In the genomic region with DNA sequence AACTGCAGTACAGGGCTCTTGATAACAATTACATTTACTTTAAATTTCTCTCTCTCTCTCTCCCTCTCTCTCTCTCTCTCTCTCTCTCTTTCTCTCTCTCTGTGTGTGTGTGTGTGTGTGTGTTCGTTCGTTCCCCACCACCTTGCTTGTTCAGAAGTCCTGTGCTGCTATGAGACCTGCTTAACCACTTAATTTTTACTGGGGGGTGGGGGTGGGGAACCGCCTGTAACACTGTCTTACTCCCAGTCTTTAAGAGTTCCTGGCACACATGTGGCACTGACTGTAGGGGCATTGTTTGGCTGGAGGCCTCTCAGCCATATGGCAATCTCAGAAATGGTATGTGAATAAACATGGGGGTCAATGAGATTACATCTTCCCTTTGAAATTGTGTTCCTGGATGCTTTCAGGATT, we compare ENCODE assay signal across 7 mouse cellular contexts.
DNase-seq lines count a peak whose midpoint lies in the region; ATAC-seq and TF ChIP-seq lines count a peak whose summit lies in the region.

No protein-coding gene starts in this region.

- TF ChIP-seq CTCF in C2C12 (IDR thresholded peaks at IDR 0.05; ENCODE audit: control insufficient read depth, insufficient read depth, insufficient read length) = no peak
- no peak for TF ChIP-seq CTCF in forebrain, postnatal 0 days (IDR thresholded peaks at IDR 0.05; ENCODE audit: low read depth)

- H3K4me3 ChIP-seq in C2C12 (ENCODE audit: insufficient read depth, poor library complexity, severe bottlenecking) = peak overlapping the region; percentile 36
- peak overlapping the region; percentile 53 for H3K4me3 ChIP-seq in forebrain, postnatal 0 days (ENCODE audit: low read depth, low read length)
- H3K4me3 ChIP-seq in liver, embryonic 16.5 days (ENCODE audit: low read depth, low read length) = peak overlapping the region; percentile 9

- no peaks in the 10 kb centered on the region for H3K27me3 ChIP-seq in C2C12 (ENCODE audit: control insufficient read depth, insufficient read depth, insufficient read length)
- H3K27me3 ChIP-seq in forebrain, postnatal 0 days (ENCODE audit: insufficient read depth, low read length) = no peaks in the 10 kb centered on the region
- no peaks in the 10 kb centered on the region for H3K27me3 ChIP-seq in liver, embryonic 16.5 days (ENCODE audit: control insufficient read depth, insufficient read depth, low read depth, low read length)

- WGBS in forebrain, postnatal 0 days = 8% methylated on average over 3 of the region's 3 CpGs
- 6% methylated on average over 3 of the region's 3 CpGs for WGBS in liver, embryonic 16.5 days (ENCODE audit: insufficient replicate concordance)

- peak overlapping the region; percentile 98 for H3K4me2 ChIP-seq in forebrain, postnatal 0 days (ENCODE audit: low read depth)
- H3K4me2 ChIP-seq in liver, embryonic 16.5 days (ENCODE audit: low read depth, low read length) = peak overlapping the region; percentile 90

- peaks cover 66% of the 10 kb centered on the region for H3K79me3 ChIP-seq in C2C12 (ENCODE audit: low read depth)

- no peak for ATAC-seq in forebrain, postnatal 0 days
- no peak for ATAC-seq in liver, embryonic 16.5 days (ENCODE audit: low read depth)

- H3ac ChIP-seq in C2C12 (ENCODE audit: control insufficient read depth, insufficient read length, low read depth) = no peak overlapping the region

- H3K9me3 ChIP-seq in forebrain, postnatal 0 days (ENCODE audit: low read length) = no peaks in the 10 kb centered on the region
- H3K9me3 ChIP-seq in liver, embryonic 16.5 days (replicated peaks; ENCODE audit: control insufficient read depth, low read length) = no peaks in the 10 kb centered on the region

- H3K4me1 ChIP-seq in forebrain, postnatal 0 days (ENCODE audit: insufficient read depth) = peaks cover 22% of the 10 kb centered on the region
- peaks cover 38% of the 10 kb centered on the region for H3K4me1 ChIP-seq in liver, embryonic 16.5 days (ENCODE audit: control insufficient read depth, low read depth, low read length)

- intact Hi-C loops in left cerebral cortex, postnatal 36 days (cut with DNase I) = loop anchor here (5.0 kb wide), 1 partner anchor 90 kb away; no protein-coding TSS in a partner anchor

- DNase-seq in 3T3-L1 (ENCODE audit: low read depth, low spot score) = peak; percentile 64
- no peak for DNase-seq in forebrain, postnatal 0 days
- no peak for DNase-seq in testis, postnatal 10 days (ENCODE audit: low spot score)
- DNase-seq in cerebellum, adult 11 months = no peak
- DNase-seq in left cerebral cortex, postnatal 36 days (ENCODE audit: low spot score in 2 of 2) = no peak

- H3K27ac ChIP-seq in forebrain, postnatal 0 days (ENCODE audit: low read depth, low read length) = 0 out of 2 replicates have a peak overlapping the region, but pooled peaks have one; percentile 70
- H3K27ac ChIP-seq in liver, embryonic 16.5 days (ENCODE audit: low read length) = peak overlapping the region; percentile 34

- H3K36me3 ChIP-seq in C2C12 (ENCODE audit: control insufficient read depth, insufficient read depth) = no peaks in the 10 kb centered on the region
- H3K36me3 ChIP-seq in forebrain, postnatal 0 days (ENCODE audit: insufficient read depth) = no peaks in the 10 kb centered on the region
- no peaks in the 10 kb centered on the region for H3K36me3 ChIP-seq in liver, embryonic 16.5 days (ENCODE audit: control insufficient read depth, insufficient read depth)

- peaks cover 99% of the 10 kb centered on the region for H3K79me2 ChIP-seq in C2C12 (ENCODE audit: control insufficient read depth, insufficient read depth)

- peak overlapping the region; percentile 38; the same call in 1 of the 2 replicates for H3K9ac ChIP-seq in forebrain, postnatal 0 days
- H3K9ac ChIP-seq in liver, embryonic 16.5 days (ENCODE audit: low read depth, low read length) = peak overlapping the region; percentile 8; the same call in 1 of the 2 replicates

TF ChIP-seq in C2C12, 6 proteins besides CTCF, POLR2A, EP300 and RAD21:
- TF ChIP-seq CEBPB (IDR thresholded peaks at IDR 0.05; ENCODE audit: low read depth) (no peak), USF1 (IDR thresholded peaks at IDR 0.05; ENCODE audit: low read depth) (no peak), MYOG (IDR thresholded peaks at IDR 0.05; ENCODE audit: control insufficient read depth, extremely low read depth, insufficient read length) (no peak)
TF ChIP-seq in C2C12: peak in this region for 0.
